Mouse (Mus musculus): ENCODE results near the gene Gm11938. TPM values are rescaled to one million over a fixed set of nuclear protein-coding genes. Genes with fewer than 3 reads are reported as not detected.
"Not testable (repeated sequence)": the region's sequence is repeated elsewhere in the genome, so short reads cannot be mapped to it uniquely, and the experiment has no call there.

The Gm11938 gene
- 0.33 TPM in 1 of 2 replicates, not detected in the other for polyA plus RNA-seq (2012; rRNA removed)

GRCm38 (mm10) chr11:99603208-99603607, at the start of gene Gm11938:
TSS of gene Gm11938 (minus strand) at chr11:99603308.
- H3K27me3 ChIP-seq (ENCODE audit: control insufficient read depth, insufficient read depth, low read length); H3K4me1 ChIP-seq (replicated peaks; ENCODE audit: control insufficient read depth, insufficient read depth, low read length); H3K4me3 ChIP-seq (ENCODE audit: control insufficient read depth, insufficient read depth, low read length); H3K27ac ChIP-seq (ENCODE audit: control insufficient read depth, insufficient read depth, low read length); DNase-seq; H3K36me3 ChIP-seq (ENCODE audit: control insufficient read depth, insufficient read depth, low read length): not testable (repeated sequence)
- WGBS, result 45% methylated on average over 1 of the region's 1 CpGs

- Histone ChIP-seq H3K27ac (ENCODE audit: control insufficient read depth, insufficient read depth, low read length) (no peak within 1 kb of the TSS), H3K4me1 (replicated peaks; ENCODE audit: control insufficient read depth, insufficient read depth, low read length) (no peaks in the 10 kb centered on the region), H3K36me3 (ENCODE audit: control insufficient read depth, insufficient read depth, low read length) (no peaks in the 10 kb centered on the region), H3K27me3 (ENCODE audit: control insufficient read depth, insufficient read depth, low read length) (no peaks in the 10 kb centered on the region), H3K4me3 (ENCODE audit: control insufficient read depth, insufficient read depth, low read length) (no peak within 1 kb of the TSS)
- TF ChIP-seq CTCF (IDR thresholded peaks at IDR 0.05; ENCODE audit: borderline replicate concordance, control insufficient read depth, extremely low read depth, insufficient read depth, low read length, poor library complexity) (no peak), POLR2A (IDR thresholded peaks at IDR 0.05; ENCODE audit: control insufficient read depth, extremely low read depth, insufficient read depth, low read length, poor library complexity) (no peak)
- DNase-seq, result no peak
- 89% methylated on average over 2 of the region's 2 CpGs for WGBS
Observed at GRCm38 (mm10) chr11:99650136-99650535, 47.0 kb upstream of the Gm11938 start, which contains the start of gene Gm11555. TSS of gene Gm11555 (minus strand) at chr11:99650236.

GRCm38 (mm10) chr11:99646444-99646843, 43.3 kb upstream of the Gm11938 start:
- no peak overlapping the region for H3K27ac ChIP-seq (ENCODE audit: control insufficient read depth, insufficient read depth, low read length)
- H3K27me3 ChIP-seq (ENCODE audit: control insufficient read depth, insufficient read depth, low read length), result no peaks in the 10 kb centered on the region
- H3K4me1 ChIP-seq (replicated peaks; ENCODE audit: control insufficient read depth, insufficient read depth, low read length), result no peaks in the 10 kb centered on the region
- WGBS, result 91% methylated on average over 15 of the region's 15 CpGs
- DNase-seq, result no peak
- no peaks in the 10 kb centered on the region for H3K36me3 ChIP-seq (ENCODE audit: control insufficient read depth, insufficient read depth, low read length)
- no peak for TF ChIP-seq CTCF (IDR thresholded peaks at IDR 0.05; ENCODE audit: borderline replicate concordance, control insufficient read depth, extremely low read depth, insufficient read depth, low read length, poor library complexity)
- TF ChIP-seq POLR2A (IDR thresholded peaks at IDR 0.05; ENCODE audit: control insufficient read depth, extremely low read depth, insufficient read depth, low read length, poor library complexity), result no peak
- H3K4me3 ChIP-seq (ENCODE audit: control insufficient read depth, insufficient read depth, low read length), result no peak overlapping the region

- no peaks in the 10 kb centered on the region for H3K4me1 ChIP-seq (replicated peaks; ENCODE audit: control insufficient read depth, insufficient read depth, low read length)
- H3K27me3 ChIP-seq (ENCODE audit: control insufficient read depth, insufficient read depth, low read length), result no peaks in the 10 kb centered on the region
- H3K27ac ChIP-seq (ENCODE audit: control insufficient read depth, insufficient read depth, low read length), result no peak overlapping the region
- H3K4me3 ChIP-seq (ENCODE audit: control insufficient read depth, insufficient read depth, low read length), result no peak overlapping the region
- no peak for TF ChIP-seq CTCF (IDR thresholded peaks at IDR 0.05; ENCODE audit: borderline replicate concordance, control insufficient read depth, extremely low read depth, insufficient read depth, low read length, poor library complexity)
- TF ChIP-seq POLR2A (IDR thresholded peaks at IDR 0.05; ENCODE audit: control insufficient read depth, extremely low read depth, insufficient read depth, low read length, poor library complexity), result no peak
- DNase-seq, result no peak
- WGBS, result 84% methylated on average over 3 of the region's 3 CpGs
- H3K36me3 ChIP-seq (ENCODE audit: control insufficient read depth, insufficient read depth, low read length), result no peaks in the 10 kb centered on the region
Observed at GRCm38 (mm10) chr11:99644351-99644750, 41.2 kb upstream of the Gm11938 start.

- H3K4me3 ChIP-seq (ENCODE audit: control insufficient read depth, insufficient read depth, low read length); H3K27me3 ChIP-seq (ENCODE audit: control insufficient read depth, insufficient read depth, low read length); H3K27ac ChIP-seq (ENCODE audit: control insufficient read depth, insufficient read depth, low read length); H3K36me3 ChIP-seq (ENCODE audit: control insufficient read depth, insufficient read depth, low read length); DNase-seq; H3K4me1 ChIP-seq (replicated peaks; ENCODE audit: control insufficient read depth, insufficient read depth, low read length): not testable (repeated sequence)
- WGBS, result 82% methylated on average over 9 of the region's 9 CpGs
Observed at GRCm38 (mm10) chr11:99643635-99644139, 40.6 kb upstream of the Gm11938 start, which contains the start of gene Krtap4-7. TSS of gene Krtap4-7 (minus strand) at chr11:99644089.

GRCm38 (mm10) chr11:99640926-99641325, 37.8 kb upstream of the Gm11938 start:
- no peak overlapping the region for H3K4me3 ChIP-seq (ENCODE audit: control insufficient read depth, insufficient read depth, low read length)
- H3K4me1 ChIP-seq (replicated peaks; ENCODE audit: control insufficient read depth, insufficient read depth, low read length), result no peaks in the 10 kb centered on the region
- H3K27ac ChIP-seq (ENCODE audit: control insufficient read depth, insufficient read depth, low read length), result no peak overlapping the region
- 27% methylated on average over 1 of the region's 1 CpGs for WGBS
- TF ChIP-seq CTCF (IDR thresholded peaks at IDR 0.05; ENCODE audit: borderline replicate concordance, control insufficient read depth, extremely low read depth, insufficient read depth, low read length, poor library complexity) (no peak), POLR2A (IDR thresholded peaks at IDR 0.05; ENCODE audit: control insufficient read depth, extremely low read depth, insufficient read depth, low read length, poor library complexity) (no peak)
- no peaks in the 10 kb centered on the region for H3K27me3 ChIP-seq (ENCODE audit: control insufficient read depth, insufficient read depth, low read length)
- DNase-seq, result no peak
- no peaks in the 10 kb centered on the region for H3K36me3 ChIP-seq (ENCODE audit: control insufficient read depth, insufficient read depth, low read length)

- H3K27ac ChIP-seq (ENCODE audit: control insufficient read depth, insufficient read depth, low read length), result no peak overlapping the region
- H3K4me3 ChIP-seq (ENCODE audit: control insufficient read depth, insufficient read depth, low read length), result no peak overlapping the region
- TF ChIP-seq CTCF (IDR thresholded peaks at IDR 0.05; ENCODE audit: borderline replicate concordance, control insufficient read depth, extremely low read depth, insufficient read depth, low read length, poor library complexity), result no peak
- TF ChIP-seq POLR2A (IDR thresholded peaks at IDR 0.05; ENCODE audit: control insufficient read depth, extremely low read depth, insufficient read depth, low read length, poor library complexity), result no peak
- no peaks in the 10 kb centered on the region for H3K27me3 ChIP-seq (ENCODE audit: control insufficient read depth, insufficient read depth, low read length)
- H3K36me3 ChIP-seq (ENCODE audit: control insufficient read depth, insufficient read depth, low read length), result no peaks in the 10 kb centered on the region
- no peaks in the 10 kb centered on the region for H3K4me1 ChIP-seq (replicated peaks; ENCODE audit: control insufficient read depth, insufficient read depth, low read length)
- 89% methylated on average over 1 of the region's 1 CpGs for WGBS
- no peak for DNase-seq
Observed at GRCm38 (mm10) chr11:99637086-99637485, 34.0 kb upstream of the Gm11938 start.

Data from thymus, adult 2 months (tissue).